Mouse (Mus musculus) forebrain, embryonic 16.5 days (tissue): ENCODE results near the gene Tmem106b. TPM values are rescaled to one million over a fixed set of nuclear protein-coding genes. Genes with fewer than 3 reads are reported as not detected.

Experiments
- polyA plus RNA-seq: library from polyadenylated mRNA; unstranded; fragments of >200 nt; fragmentation: Nextera tagmentation; extraction: Ambion mirVana; gene quantifications from 2 replicates; pipeline ENCODE4 v1.2.1, GENCODE M21; 2015

Gene Tmem106b
- polyA plus RNA-seq, 1 experiment from 2014 or later, result 34.2 TPM

Other genes with a start within 250 kb of the Tmem106b start
- 0.04 TPM in 1 of 2 replicates, not detected in the other for gene Vwde, start 155.2 kb downstream of the Tmem106b start, polyA plus RNA-seq